Mouse (Mus musculus): ENCODE measurements around the gene Gm37240. TPM values are rescaled to one million over a fixed set of nuclear protein-coding genes. Genes with fewer than 3 reads are reported as not detected.

The Gm37240 gene
- polyA plus RNA-seq, 1 experiment from 2014 or later = 0.11 TPM

MicroRNAs encoded within 50 kb of the gene (microRNA counts, 519-probe panel; counts per million panel counts)
- not detected for microRNA mmu-miR-466k

Small RNAs within 50 kb of the gene (microRNA-seq; reads per million reads assigned to microRNA genes)
- gene Mir466k = not detected

Other genes starting within 250 kb of the Gm37240 start
- gene Fam160a1, start 70.2 kb downstream of the Gm37240 start, polyA plus RNA-seq (2014; fragmentation: Nextera tagmentation; extraction: Ambion mirVana) = 0.07 and 0.12 TPM in 2 replicates
- gene Glt28d2, start within 50 bp of the Gm37240 start, polyA plus RNA-seq (2014; fragmentation: Nextera tagmentation; extraction: Ambion mirVana) = 0.21 and 0.34 TPM in 2 replicates
- gene Sh3d19, start 83.6 kb upstream of the Gm37240 start, polyA plus RNA-seq (2014; fragmentation: Nextera tagmentation; extraction: Ambion mirVana) = 13.2 and 14.4 TPM in 2 replicates
- not detected in 2 replicates for gene Prss48, start 115.0 kb upstream of the Gm37240 start, polyA plus RNA-seq (2014; fragmentation: Nextera tagmentation; extraction: Ambion mirVana)

Measured in midbrain, embryonic 14.5 days (tissue).